Mouse (Mus musculus): Measurements from ENCODE around the gene Adamtsl5. TPM values are rescaled to one million over a fixed set of nuclear protein-coding genes. Genes with fewer than 3 reads are reported as not detected.

Gene Adamtsl5
- 1 to 10 TPM in 1 of 2 experiments, under 1 TPM in 1; 0.75 to 1.2 TPM for total RNA-seq (2021)
- long read RNA-seq, partial matches to known transcripts, result 1 of 4 reads
- long read RNA-seq, other reads (novel, unspliced or antisense), result 1 of 4 reads

DNA sequence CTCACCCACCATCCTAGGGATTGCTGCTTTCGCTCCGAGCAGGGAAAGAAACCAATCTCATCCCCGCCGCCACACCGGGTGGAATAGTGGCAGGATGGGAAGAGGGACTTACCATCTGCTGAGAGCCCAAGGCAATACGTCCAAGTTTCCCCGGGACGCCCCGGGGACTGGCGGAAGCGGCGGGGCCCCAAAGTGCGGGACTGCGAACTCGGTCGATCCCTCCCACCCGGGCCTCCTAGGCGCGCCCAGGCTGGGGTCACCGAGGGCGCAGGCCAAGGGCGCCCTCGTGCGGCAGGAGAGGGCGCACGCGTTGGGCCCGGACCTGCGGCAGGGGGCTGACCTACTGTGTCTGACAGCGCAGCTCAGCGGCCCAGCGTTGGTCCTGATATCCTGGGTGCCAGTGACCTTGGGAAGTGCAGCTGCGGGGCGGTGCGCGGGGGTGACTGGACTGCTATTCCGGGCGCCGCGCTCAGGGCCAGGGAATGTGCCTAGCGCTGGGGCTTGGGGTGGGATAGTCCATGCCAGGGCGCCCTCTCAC, at the start of gene Adamtsl5:
Gene Adamtsl5, minus strand, starts transcription at position 169 of the 538 bp plus-strand sequence.
- DNase-seq (ENCODE audit: low spot score in 2 of 2), result no peak

DNA sequence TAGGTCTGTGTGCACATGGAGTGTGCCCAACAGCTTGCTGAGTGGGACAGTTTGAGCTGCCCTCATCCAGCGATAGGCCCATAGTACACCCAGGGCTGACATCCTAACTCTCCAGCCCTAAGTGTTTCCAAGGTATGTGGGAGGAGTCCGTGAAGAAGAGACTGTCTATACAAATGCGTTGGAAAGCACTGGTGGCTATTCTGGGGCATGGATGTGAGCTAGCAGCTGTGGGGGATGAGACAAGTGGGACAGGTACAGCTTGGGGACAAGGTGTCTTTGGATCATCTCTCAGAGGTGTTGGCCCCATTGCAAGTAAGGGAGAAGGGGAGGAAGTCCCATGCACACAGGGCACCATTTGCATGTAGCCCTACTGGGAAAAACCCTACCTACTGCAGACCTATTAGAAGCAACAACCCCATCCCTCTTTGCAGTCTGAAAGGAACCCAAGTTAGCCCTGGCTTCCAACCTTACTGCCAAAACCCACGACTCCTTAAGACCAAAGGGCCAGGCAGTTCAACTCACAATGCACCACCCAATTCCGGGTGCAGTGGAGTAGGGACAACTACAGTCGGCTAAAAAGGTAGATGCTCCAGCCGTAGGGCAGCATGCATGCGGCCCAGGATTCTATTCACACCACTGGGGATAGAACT, 49.4 kb upstream of the Adamtsl5 start:
- DNase-seq (ENCODE audit: low spot score in 2 of 2), result no peak

DNA sequence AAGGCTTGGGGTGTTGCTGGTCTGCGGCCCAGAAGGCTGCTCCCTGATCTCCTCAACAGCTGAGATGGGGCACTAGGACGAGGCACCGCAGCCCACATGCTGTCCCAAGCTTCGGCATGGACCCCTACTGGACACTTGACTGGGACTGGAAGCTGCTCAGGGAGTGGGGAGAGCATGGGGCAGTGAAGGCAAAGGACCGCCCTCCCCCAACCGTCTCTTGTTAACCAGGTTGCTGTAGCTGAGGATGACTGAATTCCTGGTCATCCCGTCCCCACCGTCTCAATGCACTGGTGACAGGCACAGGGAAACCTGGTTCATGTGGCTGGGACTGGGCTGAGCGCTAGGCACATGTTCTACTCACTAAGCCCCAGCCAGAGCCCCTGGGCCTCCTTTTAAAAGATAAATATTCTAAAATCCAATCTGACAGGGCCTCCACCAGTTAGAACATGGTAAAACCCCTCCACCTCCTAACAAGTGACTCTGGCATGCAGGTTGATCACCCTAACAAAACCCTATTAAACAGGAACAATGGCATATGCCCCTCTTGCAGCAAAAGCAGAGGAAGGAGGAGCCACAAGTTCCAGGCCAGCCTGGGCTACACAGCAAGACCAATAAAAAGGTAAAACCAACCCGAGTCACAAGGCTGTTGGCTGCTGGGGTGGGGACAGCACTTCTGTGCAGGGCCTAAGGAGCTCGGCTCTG, 48.8 kb upstream of the Adamtsl5 start:
- no peak for DNase-seq (ENCODE audit: low spot score in 2 of 2)

DNA sequence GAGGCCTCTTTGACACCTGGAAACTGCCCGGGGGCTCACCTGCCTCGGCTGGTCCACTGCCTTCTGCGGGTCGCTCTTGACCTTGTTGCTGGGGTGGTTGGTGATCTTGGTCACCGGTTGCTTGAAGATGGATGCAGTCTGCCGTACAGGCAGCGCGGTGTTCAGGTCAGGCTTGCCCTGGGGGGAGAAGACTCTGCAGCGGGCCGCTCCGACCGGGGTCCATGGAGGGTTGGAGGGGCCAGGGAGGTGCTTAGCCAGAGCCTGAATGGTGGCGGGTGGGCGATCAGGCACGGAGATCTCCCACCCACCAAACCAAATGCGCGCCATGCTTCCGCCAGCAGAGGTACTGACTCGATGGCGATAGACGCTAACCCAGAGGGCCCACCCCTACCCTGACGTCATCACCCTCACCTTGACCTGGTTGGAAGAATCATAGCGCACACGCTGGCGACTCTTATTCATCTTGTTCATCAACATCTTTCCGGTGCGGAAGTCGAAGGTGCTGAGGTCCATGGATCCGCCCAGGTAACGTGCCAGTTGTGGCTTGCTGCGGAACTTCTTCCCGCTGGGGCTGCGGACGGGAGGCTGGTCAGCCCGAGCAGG, 46.9 kb upstream of the Adamtsl5 start:
- DNase-seq (ENCODE audit: low spot score in 2 of 2), result no peak

DNA sequence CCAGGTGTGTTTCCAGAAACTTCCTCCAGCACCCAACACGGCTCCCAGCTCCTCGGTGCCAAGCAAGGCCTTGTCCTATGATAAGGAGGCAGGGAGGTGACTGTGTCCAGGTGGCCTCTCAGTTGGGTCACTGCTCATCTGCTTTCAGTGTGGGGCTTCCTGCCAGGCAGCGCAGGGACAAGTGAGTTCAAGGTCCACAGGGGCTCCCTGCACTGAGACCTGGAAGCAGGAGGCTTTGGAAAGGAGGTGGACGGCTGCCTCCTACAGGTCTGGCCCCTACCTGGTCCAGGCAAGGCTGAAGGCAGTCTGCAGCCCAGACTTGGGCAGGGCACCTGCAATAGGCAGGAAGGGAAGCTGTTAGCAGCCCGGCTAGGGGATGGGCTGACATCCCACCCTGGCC, 44.5 kb upstream of the Adamtsl5 start:
- DNase-seq (ENCODE audit: low spot score in 2 of 2), result no peak

DNA sequence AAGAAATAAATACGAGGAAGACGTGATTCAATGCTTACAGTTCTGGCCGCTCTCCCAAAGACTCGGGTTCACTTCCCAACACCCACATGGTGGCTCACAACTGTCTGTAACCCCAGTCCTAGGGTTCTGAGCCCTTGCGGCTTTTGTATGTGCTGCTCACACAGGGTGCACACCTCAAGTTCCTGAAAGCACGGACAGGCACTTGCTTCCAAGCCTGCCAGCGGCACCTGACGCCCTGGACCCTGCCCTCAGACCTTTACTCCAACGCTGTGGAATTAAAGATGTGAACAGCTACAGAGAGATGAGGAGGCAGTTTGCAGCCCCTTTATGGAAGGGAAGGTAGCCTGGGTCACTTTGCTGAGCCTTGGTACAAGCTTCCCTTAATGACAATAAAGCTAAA, 42.5 kb upstream of the Adamtsl5 start:
- DNase-seq (ENCODE audit: low spot score in 2 of 2), result no peak

DNA sequence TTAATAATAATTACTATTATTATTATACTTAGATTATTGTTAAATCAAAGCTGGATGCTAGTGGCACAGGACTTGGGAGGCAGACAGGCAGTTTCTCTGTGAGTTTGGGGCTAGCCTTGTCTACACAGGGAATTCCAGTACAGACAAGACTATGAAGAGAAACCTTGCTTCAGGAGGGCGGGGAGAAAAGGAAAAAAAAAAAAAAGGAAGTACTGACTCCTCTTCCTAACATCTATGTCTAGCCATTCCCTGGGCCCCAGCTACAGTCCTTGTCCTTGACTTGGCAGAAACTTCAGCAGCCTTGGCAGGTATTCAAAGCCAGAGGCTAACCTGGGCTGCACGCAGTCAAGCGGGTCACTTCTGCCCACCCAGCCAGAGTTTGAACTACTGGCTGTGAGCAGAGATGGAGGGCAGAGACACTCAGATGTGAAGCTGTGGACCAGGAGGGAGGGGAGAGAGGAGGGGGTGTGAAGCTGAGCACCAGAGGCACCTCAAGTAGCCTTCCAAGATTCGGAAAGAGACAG, 41.0 kb upstream of the Adamtsl5 start:
- DNase-seq (ENCODE audit: low spot score in 2 of 2), result no peak

DNA sequence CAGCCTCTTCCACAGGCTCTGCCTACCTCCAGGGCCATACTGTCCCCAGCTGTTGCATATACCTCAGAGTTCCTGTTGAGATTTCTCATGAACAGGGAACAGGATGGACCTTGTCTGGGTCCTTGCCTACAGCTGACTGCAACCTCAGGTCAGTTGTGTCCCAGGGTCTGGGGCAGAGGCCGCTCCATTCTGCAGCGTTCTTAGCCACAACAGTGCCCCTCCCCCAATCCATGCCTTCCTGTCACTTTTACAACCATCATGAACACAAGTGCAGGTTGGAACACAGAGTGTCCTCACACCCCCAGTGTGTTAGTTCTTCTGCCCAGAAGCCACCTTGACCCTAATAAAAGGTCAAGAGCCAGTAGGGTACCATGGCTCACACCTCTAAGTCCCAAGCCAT, 40.5 kb upstream of the Adamtsl5 start:
- DNase-seq (ENCODE audit: low spot score in 2 of 2), result no peak

DNA sequence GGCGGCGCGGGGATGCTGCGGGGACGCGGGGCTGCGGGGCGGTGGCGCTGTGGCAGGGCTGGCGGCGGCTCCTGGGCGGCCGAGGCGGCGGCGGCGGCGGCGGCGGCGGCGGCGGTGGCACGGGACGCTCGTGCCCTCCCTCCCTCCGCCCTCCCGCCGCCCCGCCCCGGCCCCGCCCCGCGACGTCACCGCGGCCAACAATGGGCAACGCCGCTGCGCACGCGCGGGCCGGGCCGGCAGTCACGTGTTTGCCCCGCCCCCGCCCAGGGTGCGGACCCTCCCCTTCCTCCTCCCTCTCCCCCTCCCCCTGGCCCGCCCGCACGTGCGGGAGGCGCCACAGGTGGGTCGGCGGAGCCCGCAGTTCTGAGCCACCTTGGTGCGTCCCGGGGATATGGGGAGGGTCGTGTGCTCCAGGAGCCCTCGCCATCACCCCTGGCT, 39.3 kb upstream of the Adamtsl5 start, which contains the start of gene Mex3d:
Gene Mex3d, minus strand, starts transcription at position 138 of the 438 bp plus-strand sequence.
- DNase-seq (ENCODE audit: low spot score in 2 of 2), result peak; percentile 85 to 94

DNA sequence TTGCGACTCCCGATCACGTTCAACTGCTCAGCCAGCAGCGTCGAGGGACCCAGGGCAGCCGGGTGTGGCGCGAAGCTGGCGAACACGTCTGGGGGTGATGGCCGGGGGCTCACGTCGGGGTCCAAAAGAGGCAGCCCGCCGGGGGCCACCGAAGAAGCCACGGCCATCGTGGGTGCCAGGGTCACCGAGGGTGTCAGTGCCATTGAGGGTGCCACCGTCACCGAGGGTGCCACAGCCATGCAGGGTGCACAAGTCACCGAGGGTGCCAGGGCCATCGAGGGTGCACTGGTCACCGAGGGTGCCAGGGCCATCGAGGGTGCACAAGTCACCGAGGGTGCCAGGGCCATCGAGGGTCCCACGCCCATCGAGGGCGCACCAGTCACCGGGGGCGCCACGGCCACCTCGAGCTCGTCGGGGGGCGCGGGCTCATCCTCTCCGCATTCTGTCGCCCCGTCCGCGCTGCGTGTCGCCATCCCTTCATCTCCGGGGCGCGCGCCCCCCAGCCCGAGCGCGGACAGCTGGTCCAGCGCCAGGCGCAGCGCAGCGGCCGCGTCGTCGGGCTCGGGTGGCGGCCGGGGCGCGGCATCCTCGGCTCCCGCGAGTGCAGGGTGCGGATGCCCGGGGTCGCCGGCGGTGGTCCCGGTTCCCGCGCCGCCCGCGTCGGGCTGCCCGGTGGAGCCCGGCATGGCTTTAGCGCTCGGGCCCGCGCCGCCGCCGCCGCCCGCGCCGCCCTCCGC, 38.7 kb upstream of the Adamtsl5 start:
- peak; percentile 40 to 57 for DNase-seq (ENCODE audit: low spot score in 2 of 2)

DNA sequence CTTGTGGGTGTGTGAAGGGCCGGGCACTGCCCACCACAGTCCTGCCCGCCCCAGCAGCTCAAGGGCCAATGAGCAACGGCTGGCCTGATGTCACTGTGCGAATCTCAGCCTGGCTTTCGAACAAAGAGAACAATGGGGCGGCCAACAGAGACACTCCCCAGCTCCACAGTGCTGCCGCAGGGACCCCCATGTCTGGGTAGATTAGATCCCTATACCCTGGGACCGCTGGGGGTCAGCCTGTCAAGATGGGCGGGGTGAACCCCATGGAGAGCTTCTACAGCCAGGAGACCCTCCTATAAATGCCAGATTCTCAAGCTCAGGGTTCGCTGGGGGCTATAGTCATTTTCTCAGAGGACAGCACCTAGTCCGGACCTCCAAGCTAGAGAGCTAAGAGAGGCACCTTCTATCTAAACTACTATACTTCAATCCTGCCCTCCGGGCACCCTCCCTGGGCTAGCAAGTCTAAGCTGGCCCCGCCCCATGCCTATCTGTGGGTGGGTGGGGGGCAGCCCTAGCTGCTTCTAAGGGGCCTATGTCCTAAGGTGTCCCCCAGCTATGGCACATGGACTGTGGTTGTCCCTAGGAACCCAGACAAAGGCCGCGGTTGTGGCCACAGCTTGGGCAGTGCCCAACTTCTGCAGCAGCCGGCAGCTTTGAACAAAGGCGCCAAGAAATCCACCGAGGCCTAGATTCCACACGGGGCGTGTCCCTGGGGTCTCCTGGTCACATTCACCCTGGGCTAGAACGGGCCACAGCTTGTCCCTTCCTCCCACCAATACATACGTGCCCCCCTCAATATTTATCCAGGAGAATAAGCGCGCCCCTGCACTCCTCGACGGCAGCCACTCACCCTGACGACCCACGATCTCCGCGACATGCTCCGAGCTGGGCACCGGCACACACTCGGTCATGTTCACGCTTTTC, 37.9 kb upstream of the Adamtsl5 start:
- DNase-seq (ENCODE audit: low spot score in 2 of 2), result peak; percentile 60 to 67

DNA sequence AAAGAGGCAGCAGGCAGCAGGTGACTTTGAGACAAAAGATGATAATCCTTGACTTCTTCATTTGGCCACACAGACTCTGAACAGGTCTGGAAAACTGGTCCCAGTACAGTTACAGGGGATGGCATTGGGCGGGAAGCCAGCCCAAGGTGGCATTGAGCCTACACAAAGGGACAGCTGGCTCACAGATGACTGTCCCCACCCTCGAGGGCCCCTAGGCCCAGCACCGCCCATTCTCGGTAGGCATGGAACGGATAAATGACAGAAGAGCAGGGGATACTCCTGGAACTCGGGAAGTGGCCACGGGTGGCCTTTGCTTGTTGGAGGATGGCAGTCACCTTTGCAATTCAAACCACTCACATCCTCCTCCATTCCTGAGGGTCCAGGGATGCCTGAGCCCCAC, 37.1 kb upstream of the Adamtsl5 start:
- DNase-seq (ENCODE audit: low spot score in 2 of 2), result peak in 1 of 2 experiments; percentile 43

DNA sequence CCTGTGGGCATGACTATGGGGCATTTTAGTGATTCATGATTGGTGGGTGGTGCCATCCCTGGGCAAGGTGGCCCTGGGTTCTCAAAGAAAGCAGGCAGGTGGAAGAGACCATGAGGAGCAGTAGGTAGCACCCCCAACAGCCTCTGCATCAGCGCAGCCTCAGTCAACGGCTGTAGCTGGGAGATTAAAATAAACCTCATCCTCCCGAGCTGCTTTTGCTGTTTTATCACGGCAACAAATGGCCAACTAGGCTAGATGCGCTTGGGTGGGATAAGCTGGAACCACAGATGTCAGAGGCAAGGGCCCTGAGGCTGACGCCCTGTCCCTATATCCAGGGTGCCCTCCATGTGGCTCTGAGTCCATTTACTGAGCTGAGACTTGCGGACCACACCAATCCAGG, 36.5 kb upstream of the Adamtsl5 start:
- DNase-seq (ENCODE audit: low spot score in 2 of 2), result no peak

DNA sequence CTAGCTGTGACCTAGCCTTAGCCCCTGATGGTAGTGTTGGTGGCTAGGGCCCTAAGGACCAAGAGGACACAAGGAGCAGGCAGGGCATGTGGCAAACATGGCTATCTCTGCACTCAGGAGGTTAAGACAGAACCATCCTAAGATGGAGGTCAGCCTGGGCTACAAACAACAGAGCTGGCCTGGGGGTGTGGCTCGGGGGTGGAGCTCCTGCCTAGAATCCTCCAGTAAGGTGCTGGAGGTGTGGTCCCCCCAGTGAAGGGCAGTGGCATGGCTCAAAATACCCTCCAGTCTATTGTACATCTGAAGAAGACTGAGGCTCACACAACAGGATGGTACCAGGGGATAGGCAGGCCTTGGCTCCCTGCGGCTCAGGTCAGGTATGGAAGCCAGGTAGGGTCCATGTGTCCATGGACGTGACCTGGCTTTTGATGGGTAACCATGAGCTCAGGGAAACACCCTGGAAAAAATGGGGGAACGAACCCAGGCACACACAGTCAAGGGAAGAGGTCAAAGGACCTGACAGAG, 36.0 kb upstream of the Adamtsl5 start:
- DNase-seq (ENCODE audit: low spot score in 2 of 2), result no peak

DNA sequence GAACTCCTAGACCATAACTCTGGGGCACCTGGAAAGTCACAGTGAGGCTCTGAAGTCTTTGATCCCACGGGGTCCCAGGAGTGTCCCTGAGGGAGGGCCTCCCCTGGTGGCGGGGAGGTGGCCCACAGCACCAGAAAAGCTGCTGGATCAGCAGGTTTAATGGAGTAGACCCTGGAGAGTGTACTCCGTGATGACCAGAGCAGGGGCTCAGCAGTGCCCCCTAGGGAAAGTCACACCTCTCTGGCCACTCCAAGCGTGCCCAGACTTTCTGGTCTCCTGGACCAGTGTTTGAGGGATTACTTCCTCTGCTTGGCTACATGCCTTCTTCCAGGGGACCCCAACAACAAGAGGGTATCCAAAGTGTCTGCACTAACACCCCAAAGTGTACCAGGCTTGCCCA, 35.2 kb upstream of the Adamtsl5 start:
- DNase-seq (ENCODE audit: low spot score in 2 of 2), result no peak

DNA sequence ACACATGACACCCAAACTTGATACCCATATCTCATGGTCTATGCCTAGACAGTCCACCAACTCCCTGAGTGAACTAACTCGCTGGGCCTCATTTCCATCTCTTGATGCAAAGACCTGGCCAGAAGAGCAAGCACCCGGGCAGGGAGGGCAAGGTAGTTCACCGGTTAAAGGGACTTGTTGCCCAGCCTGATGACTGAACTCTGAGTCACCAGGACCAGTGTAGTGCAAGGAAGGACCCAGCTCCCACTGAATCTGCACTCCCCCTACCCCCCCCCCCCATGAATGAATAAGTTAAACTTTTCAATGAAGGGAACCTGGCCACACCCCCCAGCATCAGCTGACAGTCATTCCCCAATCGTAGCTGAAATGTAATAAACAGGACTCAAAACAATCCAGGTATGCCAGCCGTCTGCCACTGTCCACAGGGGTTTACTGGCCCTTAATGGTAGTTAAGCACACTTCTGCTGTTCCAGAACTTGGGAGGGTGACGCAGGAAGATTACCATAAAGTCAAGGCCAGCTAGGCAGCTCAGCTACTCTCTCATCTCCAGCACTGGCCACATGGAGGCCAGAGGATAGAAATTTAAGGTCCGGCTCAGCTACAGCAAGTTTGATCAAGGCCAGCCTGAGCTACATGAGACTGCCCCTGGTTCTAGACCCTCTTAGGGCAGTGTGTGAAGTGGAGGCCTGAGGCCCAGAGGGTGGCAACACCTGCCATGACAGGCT, 34.6 kb upstream of the Adamtsl5 start:
- DNase-seq (ENCODE audit: low spot score in 2 of 2), result no peak

DNA sequence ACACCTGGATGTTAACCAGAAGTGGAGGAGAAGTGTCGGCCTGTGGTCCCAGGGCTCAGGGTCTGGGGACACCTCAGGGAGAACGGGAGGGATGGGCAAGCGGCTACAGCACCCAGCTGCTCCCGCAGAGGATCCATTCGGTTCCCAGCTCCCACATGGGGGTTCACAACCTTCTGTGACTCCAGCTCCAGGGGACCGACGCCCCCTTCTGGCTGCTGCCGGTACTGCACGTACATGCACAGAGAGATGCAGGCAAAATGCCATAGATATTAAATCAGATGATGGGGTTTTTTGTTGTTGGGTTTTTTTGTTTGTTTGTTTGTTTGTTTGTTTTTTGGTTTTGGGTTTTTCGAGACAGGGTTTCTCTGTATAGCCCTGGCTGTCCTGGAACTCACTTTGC, 29.5 kb upstream of the Adamtsl5 start:
- peak in 1 of 2 experiments; percentile 49 for DNase-seq (ENCODE audit: low spot score in 2 of 2)

DNA sequence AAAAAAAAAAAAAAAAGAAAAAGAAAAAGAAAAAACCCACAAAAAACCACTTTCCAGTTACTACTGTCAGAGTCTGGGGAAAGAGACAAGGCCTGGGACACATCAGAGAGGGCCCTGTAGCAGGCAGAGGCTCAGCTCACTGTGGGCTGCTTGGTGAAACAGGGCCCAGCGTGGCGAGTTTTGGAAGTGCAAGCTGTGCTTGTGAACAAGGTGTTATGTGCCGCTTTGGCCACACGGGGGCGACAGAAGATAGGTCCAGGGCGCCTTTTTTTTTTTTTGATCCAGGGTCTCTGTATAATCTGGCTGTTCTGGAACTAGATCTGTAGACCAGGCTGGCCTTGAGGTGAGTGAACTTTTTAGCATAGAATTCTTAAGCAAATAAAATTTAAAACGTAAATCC, 27.9 kb upstream of the Adamtsl5 start:
- peak; percentile 98 for DNase-seq (ENCODE audit: low spot score in 2 of 2)

DNA sequence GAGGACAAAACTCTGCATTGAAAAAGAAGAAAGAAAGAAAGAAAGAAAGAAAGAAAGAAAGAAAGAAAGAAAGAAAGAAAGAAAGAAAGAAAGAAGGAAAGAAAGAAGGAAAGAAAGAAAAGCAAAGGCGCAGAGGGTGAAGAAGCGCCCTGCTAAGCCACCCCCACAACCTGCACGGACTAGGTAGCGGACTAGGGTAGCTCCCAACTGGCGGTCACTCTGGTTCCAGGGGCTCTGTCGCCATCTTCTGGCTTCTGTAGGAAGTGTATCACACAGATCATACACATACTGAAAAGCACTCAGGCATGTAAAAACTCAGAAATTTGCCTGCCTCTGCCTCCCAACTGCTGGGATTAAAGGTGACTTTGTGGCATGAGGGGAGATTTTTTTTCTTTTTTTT, 25.9 kb upstream of the Adamtsl5 start:
- DNase-seq (ENCODE audit: low spot score in 2 of 2), result peak; percentile 82 to 84
